Mouse (Mus musculus) small intestine, adult 2 months (tissue): ENCODE measurements around the gene Zdhhc18.

Source experiments
- CTCF ChIP-seq: fragments of 200-500 bp; IDR thresholded peaks from 2 replicates; pipeline ENCODE4 v1.5.1; 2012; ENCODE audit warnings: low read depth, mild to moderate bottlenecking, control low read depth, inconsistent platforms, low read length, moderate library complexity, mixed read lengths; ENCODE audit not compliant: insufficient replicate concordance, insufficient read length; ENCODE audit errors: extremely low read depth
- POLR2A ChIP-seq: fragments of 200-500 bp; IDR thresholded peaks from 2 replicates; pipeline ENCODE4 v1.6.1; 2012; ENCODE audit warnings: low read depth, mild to moderate bottlenecking, control low read depth, inconsistent platforms, low read length, moderate library complexity

DNA sequence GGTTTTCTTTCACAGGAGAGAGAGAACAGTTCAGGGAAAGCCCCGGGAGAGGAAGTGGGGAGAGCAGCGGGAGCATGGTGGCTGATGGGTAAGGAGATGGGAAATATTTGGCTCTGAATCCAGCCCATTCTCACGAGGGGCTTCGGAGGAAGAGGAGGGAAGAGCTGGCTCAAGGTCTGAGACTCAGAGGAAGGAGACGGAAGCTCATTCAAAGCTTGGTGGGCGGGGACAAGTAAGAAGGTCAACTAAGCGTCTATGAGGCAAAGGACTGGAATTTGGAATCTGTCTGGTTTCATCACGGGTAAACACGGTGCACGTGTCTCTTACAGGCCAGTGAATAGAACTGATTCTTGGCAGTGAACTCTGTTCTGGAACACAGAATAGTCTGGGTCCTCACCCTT lies 79.9 kb downstream of the Zdhhc18 start:
- TF ChIP-seq CTCF, result no peak
- no peak for TF ChIP-seq POLR2A
